ENCODE assay signal across 25 mouse cellular contexts in genomic region chr12:73818801-73819200, GRCm38 (mm10).
"Had no signal": no experiment of that assay in that cellular context is flagged by ENCODE, and none has a peak within 500 bp of the region (broad histone marks: within the 10 kb centered on the region; RNA-seq: fewer than 3 reads in every experiment).

No protein-coding gene starts in this region.

- ATAC-seq: hindbrain, postnatal 0 days; intestine, embryonic 16.5 days; liver, postnatal 0 days had no signal

- H3K9me3 ChIP-seq: heart, embryonic 12.5 days; hindbrain, embryonic 13.5 days; hindbrain, embryonic 15.5 days; limb, embryonic 10.5 days; limb, embryonic 12.5 days; liver, embryonic 13.5 days; liver, embryonic 15.5 days had no signal

- H3K36me3 ChIP-seq: heart, embryonic 12.5 days; hindbrain, embryonic 13.5 days; hindbrain, embryonic 15.5 days; limb, embryonic 10.5 days; limb, embryonic 12.5 days; liver, embryonic 13.5 days; liver, embryonic 15.5 days had no signal

- H3K4me1 ChIP-seq: hindbrain, embryonic 13.5 days; hindbrain, embryonic 15.5 days; limb, embryonic 10.5 days; limb, embryonic 12.5 days; liver, embryonic 13.5 days; liver, embryonic 15.5 days had no signal

- H3K27me3 ChIP-seq: heart, embryonic 12.5 days; hindbrain, embryonic 13.5 days; hindbrain, embryonic 15.5 days; limb, embryonic 12.5 days; liver, embryonic 13.5 days; liver, embryonic 15.5 days had no signal

- DNase-seq: gastrocnemius, adult 2 months; gastrocnemius, postnatal 10 days; gastrocnemius, postnatal 25 days; heart, adult 18-20 months; heart, postnatal 10 days; heart, postnatal 36 days; kidney, adult 11 months; kidney, adult 8-10 months; kidney, postnatal 10 days; kidney, postnatal 25 days; kidney, postnatal 4 days; liver; liver, embryonic 13.5 days; liver, postnatal 0 days had no signal

- H3K27ac ChIP-seq: gastrocnemius, adult 2 months; hindbrain, embryonic 13.5 days; hindbrain, embryonic 15.5 days; hindbrain, postnatal 0 days; layer of hippocampus, adult 2 months; left cerebral cortex, adult 2 months; limb, embryonic 10.5 days; limb, embryonic 12.5 days; liver, embryonic 13.5 days; liver, embryonic 15.5 days had no signal

- H3K9ac ChIP-seq: heart, embryonic 12.5 days; hindbrain, embryonic 13.5 days; hindbrain, embryonic 15.5 days; limb, embryonic 12.5 days; liver, embryonic 13.5 days; liver, embryonic 15.5 days; liver, postnatal 0 days had no signal

- H3K4me3 ChIP-seq: gastrocnemius, adult 2 months; heart, embryonic 12.5 days; hindbrain, embryonic 13.5 days; hindbrain, embryonic 15.5 days; layer of hippocampus, adult 2 months; left cerebral cortex, adult 2 months; limb, embryonic 10.5 days; limb, embryonic 12.5 days; liver, embryonic 13.5 days; liver, embryonic 15.5 days had no signal

- H3K4me2 ChIP-seq: heart, embryonic 12.5 days; hindbrain, embryonic 13.5 days; hindbrain, embryonic 15.5 days; limb, embryonic 12.5 days; liver, embryonic 11.5 days; liver, embryonic 13.5 days; liver, embryonic 15.5 days had no signal
